Mouse (Mus musculus): ENCODE data around the gene Rmnd1. TPM values are rescaled to one million over a fixed set of nuclear protein-coding genes. Genes with fewer than 3 reads are reported as not detected.

Gene Rmnd1
- total and polyA plus RNA-seq, 2 experiments from 2014 or later, result 23.2 to 24.6 TPM

DNA sequence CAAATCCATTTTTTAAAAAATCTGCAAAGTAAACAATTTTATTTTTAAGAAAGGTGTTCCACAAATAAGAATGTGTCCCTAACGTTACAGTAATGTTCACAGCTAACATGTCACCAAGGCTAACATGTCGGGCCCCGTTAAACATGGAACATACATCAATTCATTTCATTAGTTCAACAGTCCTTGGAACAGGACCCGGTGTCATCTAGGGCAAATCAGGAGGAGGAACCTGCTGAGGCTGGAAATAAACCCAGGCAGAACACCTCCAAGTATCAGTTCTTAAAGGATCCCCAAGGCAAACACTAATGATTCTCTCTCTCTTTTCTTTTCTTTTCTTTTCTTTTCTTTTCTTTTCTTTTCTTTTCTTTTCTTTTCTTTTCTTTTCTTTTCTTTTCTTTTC lies 57.5 kb downstream of the Rmnd1 start:
- no peak for ATAC-seq (ENCODE audit: low FRiP score)
- H3K4me1 ChIP-seq (ENCODE audit: insufficient read depth, low read length), result no peaks in the 10 kb centered on the region
- H3K27me3 ChIP-seq (ENCODE audit: insufficient read depth, low read length), result no peaks in the 10 kb centered on the region
- H3K9ac ChIP-seq (replicated peaks; ENCODE audit: low read length, poor library complexity, severe bottlenecking), result no peak overlapping the region
- 0 out of 2 replicates have a peak, but pooled peaks cover 8% of the 10 kb centered on the region for H3K36me3 ChIP-seq (ENCODE audit: insufficient read depth, low read length)
- DNase-seq (ENCODE audit: low spot score), result no peak
- no peak overlapping the region for H3K4me2 ChIP-seq (ENCODE audit: low read depth, low read length, poor library complexity, severe bottlenecking)
- TF ChIP-seq CTCF (IDR thresholded peaks at IDR 0.05), result no peak
- H3K27ac ChIP-seq (ENCODE audit: low read depth, low read length), result no peak overlapping the region
- H3K9me3 ChIP-seq (ENCODE audit: low read length), result no peaks in the 10 kb centered on the region
- 94% methylated on average over 4 of the region's 4 CpGs for WGBS
- H3K4me3 ChIP-seq (ENCODE audit: low read depth, low read length), result no peak overlapping the region

DNA sequence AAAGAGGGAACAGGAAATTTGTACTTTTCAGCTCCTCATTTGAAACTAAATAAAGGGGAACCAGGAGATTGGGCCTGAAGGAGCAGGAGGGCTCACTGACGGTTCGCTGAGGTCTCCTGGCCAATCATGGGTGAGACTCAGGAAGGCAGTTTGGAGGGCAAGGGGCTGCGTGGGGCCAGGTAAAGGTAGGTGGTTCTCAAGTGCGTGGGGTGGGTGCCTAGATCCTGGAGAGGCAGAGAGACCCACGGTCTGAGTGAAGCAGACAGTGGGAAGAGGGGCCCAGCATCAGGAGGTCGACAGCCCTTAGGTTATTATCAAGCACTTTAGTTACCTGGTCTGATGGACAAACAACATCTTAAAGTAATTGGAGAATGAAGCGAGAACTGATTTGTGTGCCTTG lies 57.9 kb downstream of the Rmnd1 start:
- no peak for TF ChIP-seq CTCF (IDR thresholded peaks at IDR 0.05)
- ATAC-seq (ENCODE audit: low FRiP score), result no peak

DNA sequence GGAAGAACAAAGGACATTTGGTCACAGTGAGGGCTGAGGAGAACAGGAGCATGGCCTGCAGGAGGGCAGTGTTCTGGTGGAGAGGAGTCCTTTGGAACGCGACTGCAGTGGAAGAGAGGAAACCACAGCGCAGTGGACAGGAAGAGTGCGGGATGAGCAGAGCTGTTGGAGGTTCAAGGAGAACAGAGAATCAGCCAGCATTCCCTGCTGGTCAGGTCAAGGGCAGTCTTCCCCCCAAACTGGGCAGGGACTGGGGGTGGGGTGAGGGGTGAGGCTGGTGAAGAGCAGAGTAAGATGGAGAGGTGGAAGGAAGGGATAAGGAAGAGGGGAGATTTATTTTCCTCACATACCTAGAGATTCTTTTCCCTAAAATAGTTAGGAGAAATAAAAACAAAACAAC lies 58.6 kb downstream of the Rmnd1 start:
- Histone ChIP-seq H3K36me3 (ENCODE audit: insufficient read depth, low read length) (peaks cover 8% of the 10 kb centered on the region; the same call in 1 of the 2 replicates), H3K4me1 (ENCODE audit: insufficient read depth, low read length) (no peaks in the 10 kb centered on the region), H3K4me2 (ENCODE audit: low read depth, low read length, poor library complexity, severe bottlenecking) (no peak overlapping the region), H3K4me3 (ENCODE audit: low read depth, low read length) (no peak overlapping the region), H3K27ac (ENCODE audit: low read depth, low read length) (no peak overlapping the region), H3K9ac (replicated peaks; ENCODE audit: low read length, poor library complexity, severe bottlenecking) (no peak overlapping the region), H3K9me3 (ENCODE audit: low read length) (no peaks in the 10 kb centered on the region), H3K27me3 (ENCODE audit: insufficient read depth, low read length) (no peaks in the 10 kb centered on the region)
- 59% methylated on average over 4 of the region's 4 CpGs for WGBS
- TF ChIP-seq CTCF (IDR thresholded peaks at IDR 0.05), result no peak
- DNase-seq (ENCODE audit: low spot score) (no peak), ATAC-seq (ENCODE audit: low FRiP score) (no peak)

More for the DNA sequence above, 57.9 kb downstream of the Rmnd1 start:
- WGBS, result 96% methylated on average over 7 of the region's 7 CpGs
- Histone ChIP-seq H3K36me3 (ENCODE audit: insufficient read depth, low read length) (0 out of 2 replicates have a peak, but pooled peaks cover 8% of the 10 kb centered on the region), H3K9me3 (ENCODE audit: low read length) (no peaks in the 10 kb centered on the region), H3K4me2 (ENCODE audit: low read depth, low read length, poor library complexity, severe bottlenecking) (no peak overlapping the region), H3K27ac (ENCODE audit: low read depth, low read length) (no peak overlapping the region), H3K4me1 (ENCODE audit: insufficient read depth, low read length) (no peaks in the 10 kb centered on the region), H3K9ac (replicated peaks; ENCODE audit: low read length, poor library complexity, severe bottlenecking) (no peak overlapping the region), H3K4me3 (ENCODE audit: low read depth, low read length) (no peak overlapping the region), H3K27me3 (ENCODE audit: insufficient read depth, low read length) (no peaks in the 10 kb centered on the region)
- no peak for DNase-seq (ENCODE audit: low spot score)

DNA sequence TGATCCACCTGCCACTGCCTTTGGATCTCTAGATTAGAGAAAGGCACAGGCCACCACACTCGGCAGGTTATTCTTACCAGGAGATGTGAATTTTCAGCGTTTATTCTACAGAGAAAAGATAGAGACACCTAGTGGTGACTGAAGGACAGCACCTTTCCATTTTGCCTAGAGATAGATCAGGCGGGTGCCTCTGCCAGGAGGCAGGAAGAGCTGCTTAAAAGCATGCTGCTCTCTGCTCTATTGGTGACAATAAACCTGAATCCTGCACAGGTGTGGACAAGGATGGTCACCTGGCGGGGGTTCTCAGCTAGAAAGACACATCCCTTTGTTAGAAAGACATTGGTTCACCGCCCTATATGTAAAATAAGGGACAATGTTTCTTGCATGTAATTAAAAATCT lies 60.2 kb downstream of the Rmnd1 start:
- Histone ChIP-seq H3K9ac (replicated peaks; ENCODE audit: low read length, poor library complexity, severe bottlenecking) (no peak overlapping the region), H3K9me3 (ENCODE audit: low read length) (no peaks in the 10 kb centered on the region), H3K4me1 (ENCODE audit: insufficient read depth, low read length) (no peaks in the 10 kb centered on the region), H3K36me3 (ENCODE audit: insufficient read depth, low read length) (peaks cover 8% of the 10 kb centered on the region; the same call in 1 of the 2 replicates), H3K27ac (ENCODE audit: low read depth, low read length) (no peak overlapping the region), H3K4me2 (ENCODE audit: low read depth, low read length, poor library complexity, severe bottlenecking) (no peak overlapping the region), H3K27me3 (ENCODE audit: insufficient read depth, low read length) (no peaks in the 10 kb centered on the region), H3K4me3 (ENCODE audit: low read depth, low read length) (no peak overlapping the region)
- DNase-seq (ENCODE audit: low spot score) (peak; percentile 79), ATAC-seq (ENCODE audit: low FRiP score) (no peak; the same call in 1 of the 2 replicates)
- WGBS, result 43% methylated on average over 5 of the region's 5 CpGs
- TF ChIP-seq CTCF (IDR thresholded peaks at IDR 0.05), result peak; percentile 84

DNA sequence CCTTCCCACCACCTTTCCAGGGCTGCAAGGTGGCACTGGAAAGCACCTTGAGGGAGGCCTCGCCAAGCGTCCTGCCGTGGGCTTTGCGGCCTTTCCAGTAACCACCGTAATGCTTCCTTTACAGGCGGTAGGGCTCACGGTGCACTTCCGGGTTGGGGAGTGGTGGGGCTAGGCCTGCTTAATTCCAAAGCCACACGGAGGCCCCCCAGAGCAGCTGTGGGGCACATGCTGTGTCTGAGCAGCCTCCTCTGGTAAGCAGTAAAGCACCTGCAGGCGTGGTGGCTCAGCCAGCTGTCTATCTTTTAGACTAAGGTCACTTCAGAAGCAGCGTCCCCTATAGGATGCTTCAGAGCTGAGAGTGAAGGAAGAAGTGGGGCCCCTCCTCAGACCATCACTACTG lies 62.1 kb downstream of the Rmnd1 start:
- ATAC-seq (ENCODE audit: low FRiP score) (no peak), DNase-seq (ENCODE audit: low spot score) (no peak)
- no peak overlapping the region for H3K4me2 ChIP-seq (ENCODE audit: low read depth, low read length, poor library complexity, severe bottlenecking)
- no peaks in the 10 kb centered on the region for H3K4me1 ChIP-seq (ENCODE audit: insufficient read depth, low read length)
- H3K36me3 ChIP-seq (ENCODE audit: insufficient read depth, low read length), result peaks cover 8% of the 10 kb centered on the region
- no peak for TF ChIP-seq CTCF (IDR thresholded peaks at IDR 0.05)
- H3K27ac ChIP-seq (ENCODE audit: low read depth, low read length), result no peak overlapping the region
- H3K4me3 ChIP-seq (ENCODE audit: low read depth, low read length), result no peak overlapping the region
- whole genome bisulfite sequencing, result 92% methylated on average over 11 of the region's 11 CpGs
- H3K9me3 ChIP-seq (ENCODE audit: low read length), result no peaks in the 10 kb centered on the region
- H3K27me3 ChIP-seq (ENCODE audit: insufficient read depth, low read length), result no peaks in the 10 kb centered on the region
- H3K9ac ChIP-seq (replicated peaks; ENCODE audit: low read length, poor library complexity, severe bottlenecking), result 0 out of 2 replicates have a peak overlapping the region, but pooled peaks have one; percentile 13

DNA sequence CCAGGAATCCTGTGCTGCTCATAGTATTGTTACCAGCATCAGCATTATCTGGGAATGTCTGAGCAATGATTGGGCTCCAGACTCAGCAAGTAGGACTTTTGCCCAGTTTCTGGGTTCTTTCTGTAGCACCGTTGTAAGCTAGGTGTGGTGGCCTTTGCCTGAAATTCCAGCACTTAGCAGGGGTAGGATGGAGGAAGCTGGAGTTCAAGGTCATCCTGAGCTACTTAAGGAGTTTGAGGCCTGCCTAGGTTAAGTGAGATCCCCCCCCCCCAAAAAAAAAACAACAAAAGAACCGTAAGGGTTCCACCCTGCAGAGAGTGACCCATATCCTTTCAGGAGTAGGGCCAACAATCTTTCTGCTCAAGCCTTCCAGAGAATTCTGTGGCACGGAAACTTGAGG lies 67.6 kb downstream of the Rmnd1 start:
- H3K9ac ChIP-seq (replicated peaks; ENCODE audit: low read length, poor library complexity, severe bottlenecking), result no peak overlapping the region
- ATAC-seq (ENCODE audit: low FRiP score) (no peak), DNase-seq (ENCODE audit: low spot score) (no peak)
- no peak overlapping the region for H3K4me2 ChIP-seq (ENCODE audit: low read depth, low read length, poor library complexity, severe bottlenecking)
- no peaks in the 10 kb centered on the region for H3K9me3 ChIP-seq (ENCODE audit: low read length)
- TF ChIP-seq CTCF (IDR thresholded peaks at IDR 0.05), result no peak
- H3K4me1 ChIP-seq (ENCODE audit: insufficient read depth, low read length), result no peaks in the 10 kb centered on the region
- no peaks in the 10 kb centered on the region for H3K27me3 ChIP-seq (ENCODE audit: insufficient read depth, low read length)
- 85% methylated on average over 3 of the region's 3 CpGs for WGBS
- no peaks in the 10 kb centered on the region; the same call in none of the 2 replicates for H3K36me3 ChIP-seq (ENCODE audit: insufficient read depth, low read length)
- H3K4me3 ChIP-seq (ENCODE audit: low read depth, low read length), result no peak overlapping the region
- H3K27ac ChIP-seq (ENCODE audit: low read depth, low read length), result no peak overlapping the region

All from midbrain, postnatal 0 days (tissue).